Mouse (Mus musculus): ENCODE measurements at regions not wholly inside any gene's neighbourhood (a gene's known extent, or its start where the extent isn't known, plus 50 kb on each side); places are given as distances from the start of the nearest gene placed in this dataset.

- no peak for TF ChIP-seq POLR2A (IDR thresholded peaks at IDR 0.05; ENCODE audit: insufficient read depth, low read depth, low read length)
- TF ChIP-seq CTCF (IDR thresholded peaks at IDR 0.05; ENCODE audit: insufficient read depth, low read depth, low read length): no peak
Observed at GRCm38 (mm10) chr1:35821791-35822190, 246.4 kb upstream of the Hs6st1 start.

Data from olfactory bulb, adult 2 months (tissue).